Mouse (Mus musculus) thymus, adult 18-20 months (tissue): Measurements from ENCODE around the gene Prickle1.

ENCODE experiments used
- DNase-seq, 2 experiments: peaks; one replicate each; pipeline ENCODE4 v3.0.0; 2022; ENCODE audit warnings: mixed read lengths in 2 of 2

Gene Prickle1

GRCm38 (mm10) chr15:93499866-93500265, 95.8 kb downstream of the Prickle1 start:
- no peak for DNase-seq

DNA sequence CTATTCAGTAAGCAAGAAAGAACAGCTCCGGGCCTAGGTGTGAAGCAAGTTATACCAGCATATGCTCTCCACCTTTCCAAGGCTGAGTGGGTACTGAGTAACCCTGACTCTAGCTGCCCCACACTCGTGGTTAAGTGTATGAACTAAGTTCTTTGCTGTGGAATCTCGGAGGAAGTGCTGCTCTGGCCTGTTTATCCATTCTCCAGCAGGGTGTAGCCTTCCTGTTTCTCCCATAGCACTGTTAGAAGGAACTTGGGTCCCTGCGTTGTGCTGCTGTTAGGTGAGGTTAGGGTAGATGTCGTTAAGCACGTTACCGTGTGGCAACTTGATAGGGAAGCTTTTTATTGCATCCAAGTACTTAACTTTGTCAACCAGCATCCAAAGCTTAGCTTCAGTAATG, 101.0 kb downstream of the Prickle1 start:
- DNase-seq, result no peak

DNA sequence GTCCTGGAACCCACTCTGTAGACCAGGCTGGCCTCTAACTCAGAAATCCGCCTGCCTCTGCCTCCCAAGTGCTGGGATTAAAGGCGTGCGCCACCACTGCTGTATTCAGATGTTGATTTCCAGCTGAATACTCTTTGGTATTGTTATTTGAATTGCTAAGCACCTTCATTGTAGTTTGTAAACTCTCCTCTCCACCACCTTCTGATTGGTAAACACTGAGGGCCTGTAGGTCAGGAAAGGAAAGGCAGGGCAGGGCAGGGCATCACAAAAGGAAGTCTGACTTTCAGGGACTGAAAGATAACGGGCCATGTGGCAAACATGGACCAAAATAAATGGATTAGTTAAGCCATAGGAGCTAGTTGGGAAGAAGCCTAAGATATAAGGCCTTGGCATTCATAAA, 106.1 kb downstream of the Prickle1 start:
- no peak for DNase-seq

DNA sequence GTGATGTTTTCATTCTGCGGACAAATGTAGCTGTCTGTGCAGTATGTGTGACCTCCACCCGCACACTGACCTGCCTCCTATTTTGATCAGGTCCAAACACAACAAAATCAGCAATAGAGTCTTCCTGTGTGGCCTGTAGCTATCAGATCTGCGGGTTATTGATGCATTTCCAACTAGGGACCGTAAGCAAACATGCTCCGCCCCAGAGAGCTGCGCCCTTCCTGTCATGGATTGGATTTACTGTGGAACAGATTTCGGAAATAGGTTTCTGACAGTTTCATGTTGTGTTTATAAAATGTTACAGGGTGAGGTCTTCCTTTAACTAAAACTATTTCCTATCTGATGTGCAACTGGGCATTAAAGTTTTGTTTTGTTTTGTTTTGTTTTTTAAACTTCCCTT, 109.6 kb downstream of the Prickle1 start:
- no peak for DNase-seq

GRCm38 (mm10) chr15:93485252-93485651, 110.4 kb downstream of the Prickle1 start:
- no peak for DNase-seq

GRCm38 (mm10) chr15:93484261-93484710, 111.4 kb downstream of the Prickle1 start:
- no peak for DNase-seq

DNA sequence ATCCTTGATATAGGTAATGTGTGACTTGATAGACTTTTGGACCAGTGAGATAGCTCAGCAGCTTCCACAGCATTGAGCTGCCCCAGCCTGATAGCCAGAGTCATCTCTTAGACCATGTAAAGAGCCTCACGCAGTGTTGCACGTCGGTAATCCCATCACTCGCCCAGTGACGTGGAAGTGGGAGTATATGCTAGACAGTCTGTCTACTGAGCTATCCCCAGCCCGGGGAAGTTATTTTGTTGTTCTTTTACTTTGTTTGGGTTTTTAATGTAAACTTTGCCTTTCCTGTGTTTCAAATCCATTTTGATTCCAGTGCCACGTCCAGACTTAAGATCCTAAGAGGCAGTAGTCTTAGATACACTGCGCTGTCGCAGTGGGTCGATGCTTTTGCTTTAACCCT, 114.6 kb downstream of the Prickle1 start:
- DNase-seq, result no peak

GRCm38 (mm10) chr15:93479445-93479844, 116.2 kb downstream of the Prickle1 start:
- no peak for DNase-seq

DNA sequence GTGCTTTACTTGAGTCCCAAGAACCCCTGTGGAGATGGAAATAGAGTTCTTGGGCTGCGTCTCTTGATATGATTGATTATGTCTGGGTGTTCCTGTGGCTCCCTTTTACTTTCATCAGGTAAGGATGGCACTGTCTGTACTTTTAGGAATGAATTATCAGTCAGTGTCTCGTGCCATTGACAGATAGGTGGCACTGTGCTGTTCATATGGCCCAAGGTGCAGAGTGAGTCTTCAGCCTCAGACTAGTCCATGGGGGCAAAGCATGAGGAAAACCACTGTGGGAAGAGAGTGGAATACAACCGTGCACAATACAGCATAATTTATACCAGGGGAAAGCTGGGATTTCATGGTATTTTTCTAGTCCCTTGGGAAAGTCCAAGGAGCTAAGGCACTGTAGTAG, 117.0 kb downstream of the Prickle1 start:
- no peak for DNase-seq

DNA sequence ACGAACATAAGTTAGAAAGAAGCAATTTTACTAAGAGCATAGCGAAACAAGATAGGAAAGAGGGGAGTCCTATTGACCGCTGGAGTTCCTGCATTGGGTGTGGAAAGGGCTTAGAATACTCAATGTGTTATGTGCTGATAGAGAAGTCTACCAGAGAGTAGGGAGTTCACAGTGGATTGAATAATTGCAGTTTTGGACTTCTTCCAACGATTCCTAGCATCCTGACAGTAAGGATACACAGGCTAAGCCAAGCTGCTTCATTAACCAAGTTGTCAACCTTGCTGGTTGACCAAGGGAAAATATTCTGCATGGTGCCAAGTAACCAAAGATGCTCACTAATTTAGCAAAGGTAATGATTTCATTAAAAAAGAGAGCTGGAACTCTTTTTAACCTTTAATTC, 118.0 kb downstream of the Prickle1 start:
- no peak for DNase-seq

DNA sequence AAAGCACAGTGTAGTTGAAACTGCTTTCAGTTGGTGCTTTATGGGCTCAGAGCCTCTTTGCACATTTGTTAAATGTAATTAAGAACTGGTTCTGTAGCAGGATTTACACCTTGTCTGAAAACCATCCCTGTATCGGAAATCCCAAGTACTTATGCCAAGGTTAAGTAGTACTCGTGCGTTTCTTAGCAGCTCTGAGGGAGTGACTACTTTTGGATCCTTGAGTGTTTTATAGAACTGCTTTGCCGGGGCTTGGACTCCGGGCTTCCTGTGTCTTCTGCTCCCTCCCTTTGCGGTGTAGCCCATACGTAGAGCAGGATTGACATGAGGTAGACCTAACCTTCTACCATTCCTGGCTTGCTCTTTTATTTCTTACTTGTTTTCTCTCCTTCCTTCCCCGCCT, 120.0 kb downstream of the Prickle1 start:
- no peak for DNase-seq

DNA sequence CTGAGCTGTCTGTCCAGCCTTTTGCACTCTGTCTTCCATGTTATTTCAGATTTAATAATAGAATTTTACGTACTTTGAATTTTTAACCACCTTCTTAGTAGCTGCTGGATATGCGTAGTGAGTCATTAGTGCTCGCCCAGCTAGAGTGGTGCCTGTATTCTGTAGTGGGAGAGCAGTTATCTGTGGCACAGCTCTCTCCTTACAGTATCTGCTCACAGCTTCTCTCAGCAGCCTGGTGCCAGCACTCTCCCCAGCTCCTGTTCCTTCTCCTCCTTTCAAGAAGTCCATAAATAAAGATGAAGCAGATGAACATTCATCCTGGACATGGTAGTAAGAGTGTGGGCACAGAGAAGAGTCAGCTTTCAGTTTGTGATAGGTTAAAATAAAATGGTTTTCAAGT, 121.4 kb downstream of the Prickle1 start:
- DNase-seq, result no peak

GRCm38 (mm10) chr15:93472089-93472488, 123.6 kb downstream of the Prickle1 start:
- DNase-seq, result no peak

GRCm38 (mm10) chr15:93471651-93472050, 124.0 kb downstream of the Prickle1 start:
- DNase-seq, result no peak

DNA sequence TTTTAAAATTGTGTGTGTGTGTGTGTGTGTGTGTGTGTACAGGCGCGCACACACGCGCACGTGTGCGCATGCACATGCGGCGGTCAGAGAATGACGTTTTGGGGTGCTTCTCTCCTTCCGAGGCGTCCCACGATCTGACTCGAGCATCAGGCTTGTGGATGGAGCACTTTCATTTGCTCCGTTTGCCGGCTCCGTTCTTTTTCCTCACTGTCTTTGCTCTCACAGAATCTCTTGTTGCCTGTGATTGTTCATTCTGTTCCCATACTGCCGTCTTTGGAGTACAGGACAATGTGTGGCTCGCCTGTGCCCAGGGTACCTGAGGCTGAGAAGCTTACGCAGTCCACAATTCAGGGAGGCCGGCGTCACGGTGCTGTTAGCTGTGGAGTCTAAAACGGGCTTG, 134.6 kb downstream of the Prickle1 start:
- no peak for DNase-seq

GRCm38 (mm10) chr15:93459422-93459821, 136.3 kb downstream of the Prickle1 start:
- no peak for DNase-seq

- DNase-seq, result no peak
Observed at GRCm38 (mm10) chr15:93456005-93456404, 139.7 kb downstream of the Prickle1 start.

DNA sequence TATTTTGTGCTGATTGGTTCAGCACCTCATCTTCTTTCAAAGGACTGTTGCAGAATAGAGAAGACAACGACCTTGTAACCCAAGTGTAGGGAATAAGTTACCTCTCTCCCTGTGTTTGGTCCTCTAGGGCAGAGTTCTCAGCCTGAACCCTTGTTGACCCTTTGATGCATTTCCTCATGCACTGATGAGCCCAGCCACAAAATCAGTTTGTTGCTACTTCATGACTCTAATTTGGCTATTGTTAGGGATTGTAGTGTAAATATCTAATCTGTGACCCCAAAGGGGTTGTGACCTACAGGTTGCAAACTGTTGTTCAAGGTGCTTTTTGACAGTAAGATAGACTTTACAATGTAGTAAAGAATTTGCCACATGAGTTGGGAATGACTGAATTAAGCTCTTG, 142.4 kb downstream of the Prickle1 start:
- no peak for DNase-seq
